Mouse (Mus musculus): Measurements from ENCODE around the gene Id2.

- TF ChIP-seq POLR2A (IDR thresholded peaks at IDR 0.05; ENCODE audit: borderline replicate concordance, low read depth, low read length): no peak
- no peak for TF ChIP-seq CTCF (IDR thresholded peaks at IDR 0.05; ENCODE audit: low read depth, low read length)
Observed at GRCm38 (mm10) chr12:25098561-25099312, 1.8 kb upstream of the Id2 start.
